Mouse (Mus musculus): ENCODE results near the gene Zfp775.

DNA sequence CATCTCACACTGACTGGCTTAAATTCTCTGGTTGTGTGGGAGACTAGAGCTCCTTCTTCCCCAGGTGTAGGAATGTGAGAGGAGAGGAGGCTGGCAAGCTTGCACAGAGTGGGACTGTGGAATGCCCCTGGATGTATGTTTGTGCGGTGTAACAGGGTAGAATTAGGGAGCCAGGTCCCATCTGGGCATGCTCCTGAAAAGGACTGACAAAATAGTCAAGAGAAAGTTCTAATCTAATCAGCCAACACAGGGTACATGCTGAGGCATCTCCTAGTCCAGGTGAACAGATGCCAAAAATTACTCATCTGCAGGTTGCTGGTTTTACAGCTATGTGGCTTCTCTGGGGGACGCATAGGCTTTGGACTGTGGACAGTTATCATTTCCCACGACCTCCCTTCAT, 45.9 kb upstream of the Zfp775 start:
- TF ChIP-seq CTCF (IDR thresholded peaks at IDR 0.05; ENCODE audit: control insufficient read depth, insufficient read depth, insufficient read length) (no peak), MYOD1 (IDR thresholded peaks at IDR 0.05; ENCODE audit: control insufficient read depth, insufficient read length, low read depth) (no peak), USF1 (IDR thresholded peaks at IDR 0.05; ENCODE audit: low read depth) (no peak), MYOG (IDR thresholded peaks at IDR 0.05; ENCODE audit: control insufficient read depth, extremely low read depth, insufficient read length) (no peak), FOSL1 (IDR thresholded peaks at IDR 0.05; ENCODE audit: insufficient read depth, low read length, poor library complexity, severe bottlenecking) (no peak)

Measured in C2C12 (cell line).